Mouse (Mus musculus) limb, embryonic 15.5 days (tissue): ENCODE data around the gene Thrb. TPM values are rescaled to one million over a fixed set of nuclear protein-coding genes. Genes with fewer than 3 reads are reported as not detected.

Experiments
- ATAC-seq: fragments of 200-750 bp; cut with Nextera tagmentation; 2 replicates; pipeline ENCODE4 v1.8.0; 2017; ENCODE audit warnings: low read depth, moderate TSS enrichment; ENCODE audit not compliant: insufficient number of reproducible peaks, low FRiP score, low TSS enrichment
- H3K27ac ChIP-seq: fragments of 300-500 bp; sonication (generic); 2 replicates; pipeline ENCODE4 v1.5.1; 2015; ENCODE audit warnings: moderate library complexity, mild to moderate bottlenecking, inconsistent platforms
- H3K27me3 ChIP-seq: fragments of 300-500 bp; sonication (generic); 2 replicates; pipeline ENCODE4 v1.6.1; 2015; ENCODE audit warnings: inconsistent platforms
- H3K36me3 ChIP-seq: fragments of 300-500 bp; sonication (generic); 2 replicates; pipeline ENCODE4 v1.6.1; 2015; ENCODE audit warnings: inconsistent platforms
- H3K4me1 ChIP-seq: fragments of 300-500 bp; sonication (generic); 2 replicates; pipeline ENCODE4 v1.6.1; 2015; ENCODE audit warnings: inconsistent platforms
- H3K4me2 ChIP-seq: fragments of 300-500 bp; sonication (generic); 2 replicates; pipeline ENCODE4 v1.6.1; 2015; ENCODE audit warnings: mild to moderate bottlenecking, inconsistent platforms
- H3K4me3 ChIP-seq: fragments of 300-500 bp; sonication (generic); 2 replicates; pipeline ENCODE4 v1.5.1; 2015; ENCODE audit warnings: mild to moderate bottlenecking, inconsistent platforms
- H3K9ac ChIP-seq: fragments of 300-500 bp; sonication (generic); 2 replicates; pipeline ENCODE4 v1.6.1; 2015; ENCODE audit warnings: inconsistent platforms
- H3K9me3 ChIP-seq: fragments of 300-500 bp; sonication (generic); 2 replicates; pipeline ENCODE4 v1.6.1; 2016; ENCODE audit warnings: inconsistent platforms
- WGBS: fragments of 180-500 bp; shearing (Covaris S2); methylation state at CpG from one replicate; pipeline ENCODE4 v1.1.7; 2015; 5-methylcytosine and 5-hydroxymethylcytosine counted together
- polyA plus RNA-seq: library from polyadenylated mRNA; unstranded; fragments of >200 nt; fragmentation: Nextera tagmentation; extraction: Ambion mirVana; gene quantifications from 2 replicates; pipeline ENCODE4 v1.2.1, GENCODE M21; 2015

Gene Thrb
- polyA plus RNA-seq, 1 experiment from 2014 or later, result 5.1 TPM

GRCm38 (mm10) chr14:17899733-17900413, 239.8 kb downstream of the Thrb start:
- 89% methylated on average over 6 of the region's 6 CpGs for WGBS
- Histone ChIP-seq H3K4me1 (no peaks in the 10 kb centered on the region), H3K36me3 (no peaks in the 10 kb centered on the region), H3K9ac (no peak overlapping the region), H3K27me3 (no peaks in the 10 kb centered on the region), H3K27ac (no peak overlapping the region), H3K9me3 (no peaks in the 10 kb centered on the region), H3K4me2 (no peak overlapping the region), H3K4me3 (no peak overlapping the region)
- ATAC-seq, result no peak

GRCm38 (mm10) chr14:17900414-17900795, 240.3 kb downstream of the Thrb start:
- no peak for ATAC-seq
- Histone ChIP-seq H3K4me2 (no peak overlapping the region), H3K27ac (no peak overlapping the region), H3K36me3 (no peaks in the 10 kb centered on the region), H3K27me3 (no peaks in the 10 kb centered on the region), H3K4me1 (no peaks in the 10 kb centered on the region), H3K4me3 (no peak overlapping the region), H3K9ac (no peak overlapping the region), H3K9me3 (no peaks in the 10 kb centered on the region)
- 58% methylated on average over 3 of the region's 3 CpGs for WGBS

GRCm38 (mm10) chr14:17902426-17902825, 242.4 kb downstream of the Thrb start:
- 66% methylated on average over 2 of the region's 2 CpGs for WGBS
- Histone ChIP-seq H3K9ac (no peak overlapping the region), H3K27me3 (no peaks in the 10 kb centered on the region), H3K4me2 (no peak overlapping the region), H3K27ac (no peak overlapping the region), H3K4me3 (no peak overlapping the region), H3K4me1 (no peaks in the 10 kb centered on the region), H3K9me3 (no peaks in the 10 kb centered on the region), H3K36me3 (no peaks in the 10 kb centered on the region)
- no peak for ATAC-seq

- no peak overlapping the region for H3K4me2 ChIP-seq
- H3K4me3 ChIP-seq, result no peak overlapping the region
- H3K36me3 ChIP-seq, result no peaks in the 10 kb centered on the region
- H3K9me3 ChIP-seq, result no peaks in the 10 kb centered on the region
- no peak overlapping the region for H3K9ac ChIP-seq
- WGBS, result 73% methylated on average over 2 of the region's 2 CpGs
- no peaks in the 10 kb centered on the region for H3K27me3 ChIP-seq
- no peak overlapping the region for H3K27ac ChIP-seq
- no peak for ATAC-seq
- H3K4me1 ChIP-seq, result no peaks in the 10 kb centered on the region
These were observed 243.1 kb downstream of the Thrb start for GRCm38 (mm10) chr14:17903121-17903520.

GRCm38 (mm10) chr14:17904554-17904953, 244.5 kb downstream of the Thrb start:
- Histone ChIP-seq H3K27me3 (no peaks in the 10 kb centered on the region), H3K9me3 (no peaks in the 10 kb centered on the region), H3K27ac (no peak overlapping the region), H3K36me3 (no peaks in the 10 kb centered on the region), H3K4me1 (no peaks in the 10 kb centered on the region), H3K9ac (no peak overlapping the region), H3K4me3 (no peak overlapping the region), H3K4me2 (no peak overlapping the region)
- no peak for ATAC-seq
- 68% methylated on average over 1 of the region's 1 CpGs for WGBS

GRCm38 (mm10) chr14:17905627-17906026, 245.6 kb downstream of the Thrb start:
- ATAC-seq, result no peak
- 60% methylated on average over 3 of the region's 3 CpGs for WGBS
- no peak overlapping the region for H3K27ac ChIP-seq

GRCm38 (mm10) chr14:17906931-17907330, 246.9 kb downstream of the Thrb start:
- Histone ChIP-seq H3K9ac (no peak overlapping the region), H3K36me3 (no peaks in the 10 kb centered on the region), H3K9me3 (no peaks in the 10 kb centered on the region), H3K4me3 (no peak overlapping the region), H3K27me3 (no peaks in the 10 kb centered on the region), H3K4me1 (no peaks in the 10 kb centered on the region), H3K27ac (no peak overlapping the region), H3K4me2 (no peak overlapping the region)
- 66% methylated on average over 4 of the region's 4 CpGs for WGBS
- ATAC-seq, result no peak

More at GRCm38 (mm10) chr14:17905627-17906026, 245.6 kb downstream of the Thrb start:
- Histone ChIP-seq H3K9ac (no peak overlapping the region), H3K27me3 (no peaks in the 10 kb centered on the region), H3K9me3 (no peaks in the 10 kb centered on the region), H3K4me3 (no peak overlapping the region), H3K4me2 (no peak overlapping the region), H3K4me1 (no peaks in the 10 kb centered on the region), H3K36me3 (no peaks in the 10 kb centered on the region)

GRCm38 (mm10) chr14:17911157-17911556, 251.1 kb downstream of the Thrb start:
- H3K4me2 ChIP-seq, result no peak overlapping the region
- WGBS, result 25% methylated on average over 3 of the region's 3 CpGs

GRCm38 (mm10) chr14:17912573-17913207, 252.6 kb downstream of the Thrb start:
- Histone ChIP-seq H3K4me1 (no peaks in the 10 kb centered on the region), H3K9ac (no peak overlapping the region), H3K36me3 (no peaks in the 10 kb centered on the region), H3K9me3 (no peaks in the 10 kb centered on the region), H3K27ac (no peak overlapping the region), H3K4me3 (no peak overlapping the region), H3K27me3 (no peaks in the 10 kb centered on the region), H3K4me2 (no peak overlapping the region)
- ATAC-seq, result no peak
- WGBS, result 46% methylated on average over 6 of the region's 6 CpGs

More at GRCm38 (mm10) chr14:17911157-17911556, 251.1 kb downstream of the Thrb start:
- Histone ChIP-seq H3K9ac (no peak overlapping the region), H3K36me3 (no peaks in the 10 kb centered on the region), H3K4me3 (no peak overlapping the region), H3K27me3 (no peaks in the 10 kb centered on the region), H3K4me1 (no peaks in the 10 kb centered on the region), H3K9me3 (no peaks in the 10 kb centered on the region), H3K27ac (no peak overlapping the region)
- ATAC-seq, result no peak

GRCm38 (mm10) chr14:17915556-17915955, 255.5 kb downstream of the Thrb start:
- Histone ChIP-seq H3K9me3 (no peaks in the 10 kb centered on the region), H3K4me1 (no peaks in the 10 kb centered on the region), H3K36me3 (no peaks in the 10 kb centered on the region), H3K27ac (no peak overlapping the region), H3K4me2 (no peak overlapping the region), H3K9ac (no peak overlapping the region), H3K4me3 (no peak overlapping the region), H3K27me3 (no peaks in the 10 kb centered on the region)
- 80% methylated on average over 2 of the region's 2 CpGs for WGBS
- ATAC-seq, result no peak

GRCm38 (mm10) chr14:17916651-17917050, 256.6 kb downstream of the Thrb start:
- no peak overlapping the region for H3K9ac ChIP-seq
- H3K4me3 ChIP-seq, result no peak overlapping the region
- H3K36me3 ChIP-seq, result no peaks in the 10 kb centered on the region
- no peak overlapping the region for H3K27ac ChIP-seq
- 70% methylated on average over 2 of the region's 2 CpGs for WGBS
- H3K4me1 ChIP-seq, result no peaks in the 10 kb centered on the region
- no peak for ATAC-seq
- H3K27me3 ChIP-seq, result no peaks in the 10 kb centered on the region
- no peak overlapping the region for H3K4me2 ChIP-seq
- no peaks in the 10 kb centered on the region for H3K9me3 ChIP-seq

GRCm38 (mm10) chr14:17917124-17917763, 257.2 kb downstream of the Thrb start:
- Histone ChIP-seq H3K9ac (no peak overlapping the region), H3K4me1 (no peaks in the 10 kb centered on the region), H3K4me3 (no peak overlapping the region), H3K27me3 (no peaks in the 10 kb centered on the region), H3K27ac (no peak overlapping the region), H3K9me3 (no peaks in the 10 kb centered on the region), H3K4me2 (no peak overlapping the region), H3K36me3 (no peaks in the 10 kb centered on the region)
- ATAC-seq, result no peak
- 71% methylated on average over 3 of the region's 3 CpGs for WGBS
